Mouse (Mus musculus): ENCODE results near the gene Uhmk1.

GRCm38 (mm10) chr1:170147651-170148448 lies 67.3 kb downstream of the Uhmk1 start:
- no peak for TF ChIP-seq HCFC1 (IDR thresholded peaks at IDR 0.05; ENCODE audit: borderline replicate concordance, insufficient read depth, low read length)
- TF ChIP-seq MAFK (IDR thresholded peaks at IDR 0.05; ENCODE audit: insufficient read depth, low read depth, low read length), result no peak
- TF ChIP-seq ZC3H11A (IDR thresholded peaks at IDR 0.05; ENCODE audit: borderline replicate concordance, low read depth, low read length), result no peak
